Mouse (Mus musculus) subcutaneous adipose tissue, adult 2 months (tissue): Measurements from ENCODE around the gene Vmn2r40. TPM values are rescaled to one million over a fixed set of nuclear protein-coding genes. Genes with fewer than 3 reads are reported as not detected.

ENCODE experiments used
- polyA plus RNA-seq: library from polyadenylated mRNA; depleted of rRNA; stranded (reverse); fragments of >200 nt; gene quantifications from 2 replicates; pipeline ENCODE4 v1.2.3, GENCODE M21; 2012; ENCODE audit warnings: low replicate concordance; rRNA removed

Vmn2r40 gene
- polyA plus RNA-seq: not detected in 2 replicates

DNA sequence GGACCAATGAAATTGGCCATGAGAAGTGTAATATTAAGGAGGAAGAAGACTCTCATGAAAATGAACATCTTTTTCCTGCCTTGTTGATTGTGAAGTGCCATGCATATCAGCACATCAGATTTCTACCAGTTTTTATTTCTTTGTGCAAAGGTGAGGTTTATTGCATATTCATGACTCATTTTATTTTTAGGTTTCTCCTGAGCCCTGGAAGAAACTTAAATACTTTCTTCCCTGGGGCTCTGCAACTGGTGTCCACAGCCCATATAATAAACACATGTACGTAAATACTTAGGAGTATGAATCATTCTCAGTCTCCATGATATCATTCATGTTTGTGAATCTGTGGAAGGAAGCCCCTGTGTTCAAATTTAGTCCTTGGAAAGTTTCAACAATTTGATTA lies at the start of gene Vmn2r40:
Vmn2r40 (minus strand) TSS at position 101 of the 400 bp plus-strand sequence.

Other genes starting within 250 kb of the Vmn2r40 start
- not detected in 2 replicates for gene Vmn2r39, start 99.4 kb upstream of the Vmn2r40 start, polyA plus RNA-seq
- not detected in 2 replicates for gene Vmn2r38, start 166.4 kb upstream of the Vmn2r40 start, polyA plus RNA-seq